Mouse (Mus musculus): ENCODE measurements around the gene Gm42878.

DNA sequence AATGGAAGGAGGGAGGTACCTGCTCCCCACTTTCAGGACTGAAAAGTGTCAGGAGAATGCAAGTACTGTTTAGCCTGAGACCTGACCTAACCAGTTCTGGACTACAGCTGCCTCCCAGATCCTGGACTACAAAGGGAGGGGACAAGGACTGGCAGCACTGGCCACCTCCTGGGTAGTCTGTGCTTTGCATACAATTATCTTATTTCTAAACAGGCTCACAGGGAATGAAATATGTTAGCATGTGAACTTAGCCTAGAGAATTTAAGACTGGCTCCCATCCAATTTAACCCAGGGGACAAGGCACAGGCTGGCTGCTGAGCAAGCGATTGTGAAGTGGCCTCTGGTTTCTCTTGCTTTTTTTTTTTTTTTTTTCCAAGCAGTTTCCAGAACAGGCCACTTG lies 25.5 kb upstream of the Gm42878 start:
- no peak for TF ChIP-seq MAX (IDR thresholded peaks at IDR 0.05; ENCODE audit: low read depth)
- TF ChIP-seq POLR2A (IDR thresholded peaks at IDR 0.05; ENCODE audit: insufficient read length, low read depth) = no peak
- TF ChIP-seq MYOG (IDR thresholded peaks at IDR 0.05; ENCODE audit: control insufficient read depth in 1 of 3, insufficient read depth in 1 of 3, insufficient read length in 2 of 3, low read depth in 2 of 3) = no peak
- no peak for TF ChIP-seq SRF (IDR thresholded peaks at IDR 0.05; ENCODE audit: control insufficient read depth, insufficient read length, low read depth)
- TF ChIP-seq E2F4 (IDR thresholded peaks at IDR 0.05; ENCODE audit: insufficient read depth) = no peak
- no peak for TF ChIP-seq MYOD1 (IDR thresholded peaks at IDR 0.05; ENCODE audit: control insufficient read depth in 1 of 3, insufficient read length in 2 of 3, low read depth in 2 of 3)
- TF ChIP-seq TCF12 (IDR thresholded peaks at IDR 0.05; ENCODE audit: insufficient read depth, poor library complexity, severe bottlenecking) = no peak
- TF ChIP-seq USF1 (IDR thresholded peaks at IDR 0.05; ENCODE audit: low read depth) = no peak

All from myocyte (in vitro differentiated cells).